ENCODE assay signal across 28 mouse cellular contexts in the genomic region with DNA sequence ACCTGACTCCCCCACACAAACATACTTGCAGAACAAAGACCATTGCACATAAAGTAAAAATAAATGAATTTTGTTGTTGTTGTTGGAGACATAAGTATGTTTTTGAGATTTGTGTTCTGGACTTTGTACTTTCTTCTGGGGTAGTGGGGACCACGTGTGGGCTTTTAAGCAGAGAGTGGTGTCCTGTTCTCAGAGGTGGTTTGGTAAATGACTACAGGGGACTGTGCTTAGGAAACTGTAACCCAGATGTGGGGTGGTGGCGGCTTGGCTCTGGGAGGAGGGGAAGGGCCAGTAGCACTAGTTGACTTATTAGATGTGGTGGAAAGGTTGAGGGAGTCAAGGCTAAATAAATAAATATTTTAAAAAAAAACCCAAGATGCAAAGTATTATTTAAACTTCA. TPM values are rescaled to one million over a fixed set of nuclear protein-coding genes. Genes with fewer than 3 reads are reported as not detected.
DNase-seq lines count a peak whose midpoint lies in the region; ATAC-seq and TF ChIP-seq lines count a peak whose summit lies in the region.
"Had no signal": no experiment of that assay in that cellular context is flagged by ENCODE, and none has a peak within 500 bp of the region (broad histone marks: within the 10 kb centered on the region; RNA-seq: fewer than 3 reads in every experiment).

No protein-coding gene starts in this region.

- H3K9me3 ChIP-seq in kidney, embryonic 15.5 days (replicated peaks) = no peaks in the 10 kb centered on the region
- H3K9me3 ChIP-seq in kidney, embryonic 14.5 days (ENCODE audit: control insufficient read depth, low read length) = no peaks in the 10 kb centered on the region
- H3K9me3 ChIP-seq: forebrain, embryonic 10.5 days; forebrain, embryonic 13.5 days; heart, embryonic 12.5 days; heart, embryonic 15.5 days; hindbrain, embryonic 10.5 days; hindbrain, embryonic 13.5 days had no signal

- no peak overlapping the region for H3K4me2 ChIP-seq in kidney, embryonic 15.5 days
- H3K4me2 ChIP-seq in kidney, embryonic 14.5 days (replicated peaks; ENCODE audit: low read depth, low read length) = no peak overlapping the region
- H3K4me2 ChIP-seq: forebrain, embryonic 13.5 days; heart, embryonic 12.5 days; heart, embryonic 15.5 days; hindbrain, embryonic 13.5 days had no signal

- peak; percentile 53 for DNase-seq in heart, adult 11 months
- no peak for DNase-seq in heart, adult 2 months
- DNase-seq in kidney, adult 18-20 months = no peak
- DNase-seq in kidney, postnatal 25 days = peak; percentile 25 to 63
- DNase-seq: adrenal gland, adult 8-10 months; adrenal gland, postnatal 25 days; cerebellum, adult 18-20 months; cerebellum, adult 9-10 months; cerebellum, postnatal 14 days; gastrocnemius, postnatal 10 days; gastrocnemius, postnatal 36 days; heart, postnatal 10 days; heart, postnatal 36 days had no signal

- no peak overlapping the region for H3K27ac ChIP-seq in heart, adult 2 months
- no peak overlapping the region for H3K27ac ChIP-seq in kidney, embryonic 15.5 days
- no peak overlapping the region for H3K27ac ChIP-seq in kidney, embryonic 14.5 days (ENCODE audit: low read depth, low read length)
- H3K27ac ChIP-seq: forebrain, embryonic 10.5 days; forebrain, embryonic 13.5 days; heart, embryonic 15.5 days; hindbrain, embryonic 10.5 days; hindbrain, embryonic 13.5 days had no signal

- H3K79me2 ChIP-seq in heart, adult 2 months (replicated peaks; ENCODE audit: control insufficient read depth, insufficient read depth, low read length) = peaks cover 14% of the 10 kb centered on the region

- TF ChIP-seq EP300 in heart, adult 2 months (IDR thresholded peaks at IDR 0.05; ENCODE audit: insufficient read depth, low read depth, low read length) = no peak

- no peak for TF ChIP-seq POLR2A in heart, adult 2 months (IDR thresholded peaks at IDR 0.05; ENCODE audit: insufficient read depth, low read depth, low read length)

- peak; percentile 50; the same call in 1 of the 2 replicates for ATAC-seq in kidney, embryonic 15.5 days (replicated peaks; ENCODE audit: low FRiP score)
- ATAC-seq in kidney, embryonic 14.5 days (ENCODE audit: low FRiP score, low TSS enrichment) = no peak
- ATAC-seq: activated CD4-positive, CD25-positive, alpha-beta regulatory T cell, adult 4 months; forebrain, embryonic 13.5 days; forebrain, embryonic 16.5 days; hindbrain, embryonic 16.5 days had no signal

- H3K4me1 ChIP-seq in heart, adult 2 months (ENCODE audit: control insufficient read depth, insufficient read depth, low read length) = peaks cover 6% of the 10 kb centered on the region; the same call in 1 of the 2 replicates
- peaks cover 55% of the 10 kb centered on the region for H3K4me1 ChIP-seq in kidney, embryonic 15.5 days
- H3K4me1 ChIP-seq in kidney, embryonic 14.5 days (ENCODE audit: control insufficient read depth, insufficient read depth, low read length) = peaks cover 9% of the 10 kb centered on the region; the same call in 1 of the 2 replicates
- H3K4me1 ChIP-seq: forebrain, embryonic 13.5 days; hindbrain, embryonic 10.5 days had no signal

- intact Hi-C loops in heart, adult 2 months (cut with DNase I) = no loop called here

- H3K9ac ChIP-seq in heart, adult 2 months (ENCODE audit: low read depth, low read length) = no peak overlapping the region
- no peak overlapping the region for H3K9ac ChIP-seq in kidney, embryonic 15.5 days
- no peak overlapping the region for H3K9ac ChIP-seq in kidney, embryonic 14.5 days (ENCODE audit: low read depth, low read length)
- H3K9ac ChIP-seq: forebrain, embryonic 13.5 days; heart, embryonic 12.5 days; heart, embryonic 15.5 days; hindbrain, embryonic 13.5 days had no signal

- peaks cover 7% of the 10 kb centered on the region for H3K36me3 ChIP-seq in heart, adult 2 months (ENCODE audit: control insufficient read depth, insufficient read depth, low read length)
- H3K36me3 ChIP-seq in kidney, embryonic 15.5 days = no peaks in the 10 kb centered on the region
- H3K36me3 ChIP-seq in kidney, embryonic 14.5 days (ENCODE audit: control insufficient read depth, insufficient read depth, low read length) = no peaks in the 10 kb centered on the region
- H3K36me3 ChIP-seq: heart, embryonic 12.5 days; heart, embryonic 15.5 days; hindbrain, embryonic 13.5 days had no signal

- H3K4me3 ChIP-seq in heart, adult 2 months = no peak overlapping the region
- H3K4me3 ChIP-seq in kidney, embryonic 15.5 days (replicated peaks) = no peak overlapping the region
- H3K4me3 ChIP-seq in kidney, embryonic 14.5 days (ENCODE audit: low read length) = no peak overlapping the region
- H3K4me3 ChIP-seq: forebrain, embryonic 10.5 days; forebrain, embryonic 13.5 days; heart, embryonic 12.5 days; heart, embryonic 15.5 days; hindbrain, embryonic 10.5 days; hindbrain, embryonic 13.5 days had no signal

- TF ChIP-seq CTCF in heart, adult 2 months (IDR thresholded peaks at IDR 0.05) = no peak

- 97% methylated on average over 2 of the region's 2 CpGs for WGBS in heart, adult 2 months
- WGBS in kidney, embryonic 15.5 days = 87% methylated on average over 2 of the region's 2 CpGs
- WGBS in kidney, embryonic 14.5 days = 80% methylated on average over 2 of the region's 2 CpGs

- no peaks in the 10 kb centered on the region for H3K27me3 ChIP-seq in heart, adult 2 months (ENCODE audit: control insufficient read depth, insufficient read depth, low read length)
- H3K27me3 ChIP-seq in kidney, embryonic 15.5 days = no peaks in the 10 kb centered on the region
- no peaks in the 10 kb centered on the region for H3K27me3 ChIP-seq in kidney, embryonic 14.5 days (ENCODE audit: control insufficient read depth, insufficient read depth, low read length)
- H3K27me3 ChIP-seq: forebrain, embryonic 13.5 days; heart, embryonic 12.5 days; heart, embryonic 15.5 days; hindbrain, embryonic 13.5 days had no signal

RNA-seq across cellular contexts. Expression of a gene that starts 9.7 kb away (rescaled TPM):
- 10 to 100 TPM; 15.5 to 15.6 TPM for total RNA-seq in heart, adult 2 months (2021)
- 15.0 and 18.8 TPM in 2 replicates for polyA plus RNA-seq in heart, adult 2 months (2012; rRNA removed)
- polyA plus RNA-seq in kidney, embryonic 15.5 days (2015; fragmentation: Nextera tagmentation; extraction: Ambion mirVana) = 19.0 and 19.4 TPM in 2 replicates
- 30.7 and 35.0 TPM in 2 replicates for polyA plus RNA-seq in kidney, embryonic 14.5 days (2014; fragmentation: Nextera tagmentation; extraction: Ambion mirVana)

RNA-seq across cellular contexts. Expression of a gene that starts 19.4 kb away (rescaled TPM):
- 10 to 100 TPM; 40.6 to 43.1 TPM for total RNA-seq in heart, adult 2 months (2021)
- 15.6 and 24.8 TPM in 2 replicates for polyA plus RNA-seq in heart, adult 2 months (2012; rRNA removed)
- 55.2 and 57.1 TPM in 2 replicates for polyA plus RNA-seq in kidney, embryonic 15.5 days (2015; fragmentation: Nextera tagmentation; extraction: Ambion mirVana)
- 29.5 and 38.2 TPM in 2 replicates for polyA plus RNA-seq in kidney, embryonic 14.5 days (2014; fragmentation: Nextera tagmentation; extraction: Ambion mirVana)

RNA-seq across cellular contexts. Expression of a gene that starts 55.7 kb away (rescaled TPM):
- under 1 TPM in 1 of 2 experiments, not detected in 1; 0.55 TPM for total RNA-seq in heart, adult 2 months (2021)
- 0.68 and 0.88 TPM in 2 replicates for polyA plus RNA-seq in heart, adult 2 months (2012; rRNA removed)
- polyA plus RNA-seq in kidney, embryonic 15.5 days (2015; fragmentation: Nextera tagmentation; extraction: Ambion mirVana) = 0.38 TPM in 1 of 2 replicates, not detected in the other
- polyA plus RNA-seq in kidney, embryonic 14.5 days (2014; fragmentation: Nextera tagmentation; extraction: Ambion mirVana) = 1.1 TPM in 1 of 2 replicates, not detected in the other
- total RNA-seq: ES-E14; granulocyte monocyte progenitor cell, adult 5-6 weeks; heart, postnatal 36 days had no signal
- polyA plus RNA-seq: embryonic facial prominence, embryonic 11.5 days; embryonic facial prominence, embryonic 14.5 days; forebrain, embryonic 10.5 days; forebrain, embryonic 13.5 days; forebrain, embryonic 16.5 days; heart, embryonic 12.5 days; heart, embryonic 15.5 days; hindbrain, embryonic 13.5 days had no signal

Comparison
In these comparisons a context has a peak if more than half of its experiments do, and no peak if none do; other contexts are left out.
1. DNase-seq: peak in heart, adult 11 months (single experiment) and kidney, postnatal 25 days (2 of 2); none in heart, adult 2 months (0 of 2) and kidney, adult 18-20 months (single experiment).